Mouse (Mus musculus) forebrain, embryonic 12.5 days (tissue): Measurements from ENCODE around the gene Slc38a10. TPM values are rescaled to one million over a fixed set of nuclear protein-coding genes. Genes with fewer than 3 reads are reported as not detected.

Source experiments
- ATAC-seq: fragments of 200-750 bp; cut with Nextera tagmentation; 2 replicates; pipeline ENCODE4 v1.8.0; 2017; ENCODE audit warnings: moderate TSS enrichment; ENCODE audit not compliant: low FRiP score
- H3K27ac ChIP-seq: fragments of 300-500 bp; sonication (generic); 2 replicates; pipeline ENCODE4 v1.5.1; 2016; ENCODE audit warnings: mild to moderate bottlenecking
- H3K27me3 ChIP-seq: fragments of 300-500 bp; sonication (generic); 2 replicates; pipeline ENCODE4 v1.6.1; 2016; ENCODE audit warnings: mild to moderate bottlenecking
- H3K36me3 ChIP-seq: fragments of 300-500 bp; sonication (generic); replicated peaks from 2 replicates; pipeline ENCODE4 v1.6.1; 2016; ENCODE audit warnings: mild to moderate bottlenecking
- H3K4me1 ChIP-seq: fragments of 300-500 bp; sonication (generic); 2 replicates; pipeline ENCODE4 v1.6.1; 2016
- H3K4me2 ChIP-seq: fragments of 300-500 bp; sonication (generic); 2 replicates; pipeline ENCODE4 v1.6.1; 2016; ENCODE audit warnings: mild to moderate bottlenecking, moderate library complexity
- H3K4me3 ChIP-seq: fragments of 300-500 bp; sonication (generic); replicated peaks from 2 replicates; pipeline ENCODE4 v1.5.1; 2016; ENCODE audit warnings: mild to moderate bottlenecking
- H3K9ac ChIP-seq: fragments of 300-500 bp; sonication (generic); 2 replicates; pipeline ENCODE4 v1.6.1; 2016; ENCODE audit warnings: mild to moderate bottlenecking
- H3K9me3 ChIP-seq: fragments of 300-500 bp; sonication (generic); 2 replicates; pipeline ENCODE4 v1.6.1; 2016
- WGBS: fragments of 180-500 bp; shearing (Covaris S2); methylation state at CpG from one replicate; pipeline ENCODE4 v1.1.7; 2016; 5-methylcytosine and 5-hydroxymethylcytosine counted together
- polyA plus RNA-seq: library from polyadenylated mRNA; unstranded; fragments of >200 nt; fragmentation: Nextera tagmentation; extraction: Ambion mirVana; gene quantifications from 2 replicates; pipeline ENCODE4 v1.2.1, GENCODE M21; 2016

The Slc38a10 gene
- polyA plus RNA-seq, 1 experiment from 2014 or later: 88.6 TPM

- ATAC-seq: no peak
- no peak overlapping the region for H3K27ac ChIP-seq
- H3K4me2 ChIP-seq: no peak overlapping the region
- WGBS: 85% methylated on average over 3 of the region's 3 CpGs
- peaks cover 98% of the 10 kb centered on the region for H3K36me3 ChIP-seq
- H3K9me3 ChIP-seq: no peaks in the 10 kb centered on the region
- H3K27me3 ChIP-seq: no peaks in the 10 kb centered on the region
- 0 out of 2 replicates have a peak overlapping the region, but pooled peaks have one; percentile 21 for H3K9ac ChIP-seq
- H3K4me1 ChIP-seq: no peaks in the 10 kb centered on the region; the same call in 1 of the 2 replicates
- H3K4me3 ChIP-seq: no peak overlapping the region
Observed at GRCm38 (mm10) chr11:120076191-120076590, 75.0 kb downstream of the Slc38a10 start.

GRCm38 (mm10) chr11:120072986-120073647 is 78.0 kb downstream of the Slc38a10 start:
- ATAC-seq: no peak
- Histone ChIP-seq H3K4me1 (peaks cover 3% of the 10 kb centered on the region; the same call in 1 of the 2 replicates), H3K27ac (no peak overlapping the region), H3K9ac (no peak overlapping the region), H3K36me3 (peaks cover 97% of the 10 kb centered on the region), H3K27me3 (no peaks in the 10 kb centered on the region), H3K4me2 (no peak overlapping the region), H3K4me3 (no peak overlapping the region), H3K9me3 (no peaks in the 10 kb centered on the region)
- WGBS: 94% methylated on average over 9 of the region's 9 CpGs

GRCm38 (mm10) chr11:120071731-120072320 is 79.3 kb downstream of the Slc38a10 start:
- H3K27me3 ChIP-seq: no peaks in the 10 kb centered on the region
- H3K4me2 ChIP-seq: no peak overlapping the region
- 91% methylated on average over 7 of the region's 7 CpGs for WGBS
- H3K9me3 ChIP-seq: no peaks in the 10 kb centered on the region
- no peak overlapping the region for H3K27ac ChIP-seq
- no peak for ATAC-seq
- H3K4me3 ChIP-seq: no peak overlapping the region
- H3K4me1 ChIP-seq: peaks cover 3% of the 10 kb centered on the region; the same call in 1 of the 2 replicates
- peaks cover 99% of the 10 kb centered on the region for H3K36me3 ChIP-seq
- H3K9ac ChIP-seq: no peak overlapping the region

GRCm38 (mm10) chr11:120071065-120071464 is 80.1 kb downstream of the Slc38a10 start:
- no peak for ATAC-seq
- Histone ChIP-seq H3K4me3 (no peak overlapping the region), H3K4me1 (peaks cover 3% of the 10 kb centered on the region; the same call in 1 of the 2 replicates), H3K27me3 (no peaks in the 10 kb centered on the region), H3K27ac (no peak overlapping the region), H3K9me3 (no peaks in the 10 kb centered on the region), H3K9ac (no peak overlapping the region), H3K36me3 (peaks cover 99% of the 10 kb centered on the region), H3K4me2 (no peak overlapping the region)
- 58% methylated on average over 12 of the region's 12 CpGs for WGBS

- H3K4me2 ChIP-seq: no peak overlapping the region
- H3K27me3 ChIP-seq: no peaks in the 10 kb centered on the region
- H3K4me3 ChIP-seq: no peak overlapping the region
- H3K9ac ChIP-seq: no peak overlapping the region
- no peak for ATAC-seq
- H3K9me3 ChIP-seq: no peaks in the 10 kb centered on the region
- WGBS: 91% methylated on average over 27 of the region's 27 CpGs
- H3K4me1 ChIP-seq: peaks cover 3% of the 10 kb centered on the region; the same call in 1 of the 2 replicates
- H3K27ac ChIP-seq: no peak overlapping the region
- peaks cover 99% of the 10 kb centered on the region for H3K36me3 ChIP-seq
Observed at GRCm38 (mm10) chr11:120070286-120070930, 80.7 kb downstream of the Slc38a10 start.

GRCm38 (mm10) chr11:120069261-120069660 is 81.9 kb downstream of the Slc38a10 start:
- peaks cover 99% of the 10 kb centered on the region for H3K36me3 ChIP-seq
- no peaks in the 10 kb centered on the region for H3K27me3 ChIP-seq
- no peak overlapping the region for H3K4me3 ChIP-seq
- H3K27ac ChIP-seq: no peak overlapping the region
- 62% methylated on average over 11 of the region's 11 CpGs for WGBS
- H3K4me2 ChIP-seq: no peak overlapping the region
- no peak overlapping the region for H3K9ac ChIP-seq
- H3K4me1 ChIP-seq: peaks cover 3% of the 10 kb centered on the region; the same call in 1 of the 2 replicates
- no peak for ATAC-seq
- H3K9me3 ChIP-seq: no peaks in the 10 kb centered on the region

- Histone ChIP-seq H3K9ac (no peak overlapping the region), H3K27me3 (no peaks in the 10 kb centered on the region), H3K4me3 (no peak overlapping the region), H3K27ac (no peak overlapping the region), H3K9me3 (no peaks in the 10 kb centered on the region), H3K36me3 (peaks cover 98% of the 10 kb centered on the region), H3K4me1 (peaks cover 3% of the 10 kb centered on the region; the same call in 1 of the 2 replicates), H3K4me2 (no peak overlapping the region)
- ATAC-seq: no peak
- WGBS: 46% methylated on average over 17 of the region's 17 CpGs
Observed at GRCm38 (mm10) chr11:120067834-120068233, 83.3 kb downstream of the Slc38a10 start.

GRCm38 (mm10) chr11:120065291-120065690 is 85.9 kb downstream of the Slc38a10 start:
- no peaks in the 10 kb centered on the region for H3K27me3 ChIP-seq
- 38% methylated on average over 10 of the region's 10 CpGs for WGBS
- no peak for ATAC-seq
- H3K9ac ChIP-seq: no peak overlapping the region
- H3K9me3 ChIP-seq: no peaks in the 10 kb centered on the region
- H3K4me1 ChIP-seq: peaks cover 3% of the 10 kb centered on the region; the same call in 1 of the 2 replicates
- H3K27ac ChIP-seq: 0 out of 2 replicates have a peak overlapping the region, but pooled peaks have one; percentile 19
- H3K36me3 ChIP-seq: peaks cover 72% of the 10 kb centered on the region
- no peak overlapping the region for H3K4me2 ChIP-seq
- no peak overlapping the region for H3K4me3 ChIP-seq

GRCm38 (mm10) chr11:120064668-120065040 is 86.5 kb downstream of the Slc38a10 start:
- Histone ChIP-seq H3K36me3 (peaks cover 66% of the 10 kb centered on the region), H3K27ac (no peak overlapping the region), H3K4me3 (no peak overlapping the region), H3K9ac (no peak overlapping the region), H3K4me2 (no peak overlapping the region), H3K9me3 (no peaks in the 10 kb centered on the region), H3K4me1 (peaks cover 3% of the 10 kb centered on the region; the same call in 1 of the 2 replicates), H3K27me3 (no peaks in the 10 kb centered on the region)
- 91% methylated on average over 11 of the region's 11 CpGs for WGBS
- no peak for ATAC-seq

- 91% methylated on average over 12 of the region's 13 CpGs for WGBS
- Histone ChIP-seq H3K4me1 (0 out of 2 replicates have a peak, but pooled peaks cover under 1% of the 10 kb centered on the region), H3K36me3 (peaks cover 61% of the 10 kb centered on the region), H3K27ac (no peak overlapping the region), H3K9ac (no peak overlapping the region), H3K4me2 (no peak overlapping the region), H3K9me3 (no peaks in the 10 kb centered on the region), H3K27me3 (no peaks in the 10 kb centered on the region), H3K4me3 (no peak overlapping the region)
- no peak for ATAC-seq
Observed at GRCm38 (mm10) chr11:120064006-120064667, 87.0 kb downstream of the Slc38a10 start.

GRCm38 (mm10) chr11:120063326-120063725 is 87.8 kb downstream of the Slc38a10 start:
- Histone ChIP-seq H3K9ac (no peak overlapping the region), H3K4me2 (no peak overlapping the region), H3K9me3 (no peaks in the 10 kb centered on the region), H3K27ac (no peak overlapping the region), H3K4me1 (no peaks in the 10 kb centered on the region), H3K27me3 (no peaks in the 10 kb centered on the region), H3K4me3 (no peak overlapping the region), H3K36me3 (peaks cover 54% of the 10 kb centered on the region)
- 87% methylated on average over 5 of the region's 5 CpGs for WGBS
- no peak for ATAC-seq

GRCm38 (mm10) chr11:120060634-120061033 is 90.5 kb downstream of the Slc38a10 start:
- no peaks in the 10 kb centered on the region for H3K27me3 ChIP-seq
- no peak for ATAC-seq
- H3K9ac ChIP-seq: no peak overlapping the region
- peaks cover 27% of the 10 kb centered on the region for H3K36me3 ChIP-seq
- H3K27ac ChIP-seq: no peak overlapping the region
- WGBS: 86% methylated on average over 8 of the region's 8 CpGs
- no peak overlapping the region for H3K4me2 ChIP-seq
- no peak overlapping the region for H3K4me3 ChIP-seq
- H3K4me1 ChIP-seq: no peaks in the 10 kb centered on the region
- no peaks in the 10 kb centered on the region for H3K9me3 ChIP-seq
